Mouse (Mus musculus) megakaryocyte progenitor cell, adult 5-6 weeks (primary cell): ENCODE measurements around the gene Cracr2a. TPM values are rescaled to one million over a fixed set of nuclear protein-coding genes. Genes with fewer than 3 reads are reported as not detected.
"Not testable (repeated sequence)": the region's sequence is repeated elsewhere in the genome, so short reads cannot be mapped to it uniquely, and the experiment has no call there.

Experiments used
- ATAC-seq: replicated peaks from 2 replicates; pipeline ENCODE4 v1.8.0; 2016; ENCODE audit warnings: mild to moderate bottlenecking, moderate TSS enrichment, inconsistent platforms; ENCODE audit not compliant: poor library complexity
- total RNA-seq, 2 experiments: library from RNA; stranded (forward) in 1 of 2; stranded (reverse) in 1 of 2; fragments of 157-497, 149-512 nt in 1 of 2; fragments of 200-1000 nt in 1 of 2; gene quantifications; 2 replicates each; pipeline versions ENCODE4 v1.2.3 to v1.2.4; 2015 to 2017

Cracr2a gene
- total RNA-seq (2015), result 4.0 and 4.5 TPM in 2 replicates
- 6.2 and 10.3 TPM in 2 replicates for total RNA-seq (2017)

DNA sequence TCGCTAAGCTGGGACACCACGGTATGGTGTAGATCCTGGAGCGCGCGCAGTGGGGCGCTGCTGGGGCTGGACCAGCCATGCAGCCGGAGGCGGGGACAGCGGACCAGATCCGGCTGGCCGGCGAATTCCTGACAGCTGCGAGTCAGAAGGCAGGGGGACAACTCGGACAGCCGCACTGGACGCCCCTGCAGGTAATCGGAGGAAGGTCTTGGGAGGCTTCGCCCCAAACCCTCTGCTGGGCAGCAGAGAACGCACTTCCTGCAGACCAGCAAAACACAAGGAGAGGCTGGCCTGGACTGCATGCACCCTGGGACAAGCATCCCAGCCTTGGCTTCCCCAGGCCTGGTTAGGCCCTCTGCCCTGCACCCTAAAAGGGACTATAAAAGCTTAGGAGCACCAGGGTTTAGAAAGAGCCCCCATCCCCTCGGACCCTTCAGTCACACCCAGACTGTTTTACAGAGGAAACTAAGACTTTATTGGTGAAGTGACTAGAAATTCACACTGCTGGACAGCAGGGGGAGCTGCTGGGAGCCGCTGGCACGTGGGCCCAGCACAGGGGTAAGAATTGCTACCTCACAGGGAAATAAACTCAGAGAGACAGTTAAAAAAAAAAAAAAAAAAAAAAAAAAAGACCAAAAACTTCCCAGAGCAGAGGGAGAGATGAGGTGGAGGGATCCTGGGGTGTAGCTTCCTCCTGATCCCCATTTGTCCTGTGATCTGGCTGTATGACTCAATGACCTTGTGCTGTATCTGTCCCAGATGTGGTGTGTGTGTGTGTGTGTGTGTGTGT is at the start of gene Cracr2a:
Cracr2a (plus strand) TSS at position 108 of the 790 bp plus-strand sequence.
- peak; percentile 84 for ATAC-seq

DNA sequence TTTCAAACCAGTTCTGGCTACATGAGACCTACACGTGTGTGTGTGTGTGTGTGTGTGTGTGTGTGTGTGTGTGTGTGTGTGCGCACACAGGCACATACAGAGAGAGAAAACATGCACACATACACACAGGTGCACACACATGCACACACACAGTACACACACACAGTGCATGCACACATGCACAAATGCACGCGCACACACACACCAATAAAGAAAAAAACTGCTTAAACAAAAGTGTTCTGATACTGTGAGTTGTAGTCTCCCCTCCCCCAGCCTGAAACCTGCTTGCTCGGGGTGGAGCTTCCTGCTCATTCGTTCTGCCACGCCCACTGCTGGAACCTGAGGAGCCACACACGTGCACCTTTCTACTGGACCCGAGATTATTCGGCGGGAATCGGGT is 47.4 kb upstream of the Cracr2a start:
- ATAC-seq, result not testable (repeated sequence)

DNA sequence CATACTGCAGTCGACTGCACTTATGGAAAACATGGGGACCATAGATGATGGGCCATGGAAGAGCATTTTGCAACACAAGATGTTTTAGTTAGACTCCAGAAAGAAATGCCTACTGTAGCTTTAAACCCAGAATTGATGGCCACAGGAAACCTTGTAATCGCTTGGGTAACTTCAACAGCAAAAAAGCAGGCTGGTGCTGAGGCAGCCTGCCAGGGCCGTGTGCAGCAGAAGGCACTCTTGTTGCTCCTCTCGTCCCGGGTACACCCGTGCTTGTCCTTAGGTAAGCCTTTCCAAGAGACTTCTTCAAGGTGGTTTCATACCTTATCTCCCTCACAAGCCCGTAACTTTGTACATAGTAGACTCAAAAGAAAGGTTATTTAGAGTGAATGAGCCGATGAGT is 40.0 kb upstream of the Cracr2a start:
- ATAC-seq, result peak; percentile 56

DNA sequence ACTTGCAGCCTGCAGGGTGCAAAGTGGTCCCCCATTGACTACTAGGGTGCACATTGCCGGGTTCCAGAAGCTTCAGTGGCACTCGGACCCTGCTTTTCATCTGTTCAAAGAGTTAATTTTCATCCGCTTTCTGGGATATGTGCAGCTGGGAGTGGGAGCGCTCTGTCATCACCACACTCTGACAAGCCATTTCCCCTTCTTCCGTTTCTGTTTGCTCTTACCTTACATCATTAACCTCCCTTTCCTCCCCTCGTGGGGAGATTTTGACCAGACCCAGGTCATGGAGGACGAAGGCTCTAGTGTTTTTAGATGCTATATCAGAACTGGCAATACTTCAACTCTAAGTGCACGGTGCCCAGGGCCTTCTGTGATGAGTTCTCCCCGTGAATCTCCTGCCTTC is 38.8 kb upstream of the Cracr2a start:
- peak; percentile 62 for ATAC-seq

DNA sequence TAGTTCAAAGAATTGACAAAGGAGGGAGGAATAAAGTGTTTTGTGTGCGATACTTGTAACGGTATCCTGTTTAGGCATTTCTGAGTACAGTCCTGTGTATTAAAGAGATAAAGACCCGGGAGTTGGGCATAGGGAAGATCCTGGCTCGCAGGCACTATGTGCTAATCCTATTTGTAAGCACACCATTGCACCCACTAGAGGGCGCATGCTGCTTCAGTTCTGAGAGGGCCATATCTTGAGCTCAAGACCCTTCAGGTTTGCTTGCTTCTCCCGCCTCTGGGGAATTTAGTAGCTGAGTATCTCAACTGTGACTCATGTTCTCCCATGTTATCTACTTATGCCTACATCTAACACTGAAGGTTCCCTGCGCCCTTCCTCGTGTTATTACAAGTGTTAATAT is 36.7 kb upstream of the Cracr2a start:
- ATAC-seq, result peak; percentile 74

DNA sequence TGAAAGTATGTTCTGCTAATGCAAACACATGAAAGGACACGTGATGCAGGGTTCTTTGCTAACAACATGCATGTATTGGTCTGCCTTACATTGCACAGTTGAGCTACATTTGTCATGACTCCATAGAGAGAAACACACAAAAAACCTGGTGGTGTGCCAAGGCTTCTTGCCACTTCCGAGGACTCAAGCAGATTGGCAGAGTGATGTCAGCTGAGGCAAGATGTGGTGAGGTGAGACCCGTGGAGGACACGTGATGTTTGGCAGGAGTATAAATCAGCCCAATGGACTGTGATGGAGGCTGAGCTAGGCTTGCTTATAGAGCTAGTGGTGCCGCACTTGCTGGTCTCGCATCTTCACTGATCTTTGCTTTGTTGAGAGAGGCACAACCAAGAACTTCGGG is 32.5 kb upstream of the Cracr2a start:
- no peak for ATAC-seq

DNA sequence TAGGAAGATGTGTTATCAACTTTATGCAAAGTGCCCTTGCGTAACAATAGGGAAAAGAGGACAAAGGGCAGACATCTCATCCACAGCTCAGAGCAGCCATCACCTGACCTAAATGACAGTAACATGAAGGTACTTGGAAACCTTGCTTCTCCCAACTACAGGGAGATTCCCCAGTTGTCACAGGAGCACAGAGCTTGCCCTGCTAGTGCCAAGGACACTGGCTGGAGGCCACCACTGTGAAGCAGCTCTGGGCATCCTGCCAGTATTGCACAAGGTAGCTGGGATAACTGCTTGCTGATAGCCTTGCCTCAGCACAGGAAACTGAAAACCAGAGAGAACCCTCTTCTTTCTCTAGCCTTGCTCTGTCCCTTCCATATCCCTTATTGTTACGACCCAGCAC is 31.7 kb upstream of the Cracr2a start:
- peak; percentile 71 for ATAC-seq

DNA sequence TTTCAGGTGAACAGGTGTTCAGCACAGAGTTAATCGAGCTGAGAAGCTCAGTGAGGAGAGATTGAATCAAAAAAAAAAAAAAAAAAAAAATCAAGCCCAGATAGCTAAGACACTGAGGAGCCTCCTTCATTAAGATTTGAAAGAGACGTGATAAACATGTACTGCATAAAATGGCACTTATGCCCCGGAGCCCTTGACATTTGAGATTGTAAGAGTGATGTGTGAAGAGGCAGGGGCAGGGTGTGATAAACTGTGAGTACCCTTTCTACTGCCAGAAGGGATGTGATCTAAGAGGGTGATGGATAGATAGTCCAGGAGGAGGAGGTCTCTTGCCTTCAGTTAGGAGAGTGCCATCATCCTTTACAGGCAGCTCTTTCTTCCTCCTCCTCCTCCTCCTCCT is 30.9 kb upstream of the Cracr2a start:
- 0 out of 2 replicates have a peak, but pooled peaks have one; percentile 6 for ATAC-seq

DNA sequence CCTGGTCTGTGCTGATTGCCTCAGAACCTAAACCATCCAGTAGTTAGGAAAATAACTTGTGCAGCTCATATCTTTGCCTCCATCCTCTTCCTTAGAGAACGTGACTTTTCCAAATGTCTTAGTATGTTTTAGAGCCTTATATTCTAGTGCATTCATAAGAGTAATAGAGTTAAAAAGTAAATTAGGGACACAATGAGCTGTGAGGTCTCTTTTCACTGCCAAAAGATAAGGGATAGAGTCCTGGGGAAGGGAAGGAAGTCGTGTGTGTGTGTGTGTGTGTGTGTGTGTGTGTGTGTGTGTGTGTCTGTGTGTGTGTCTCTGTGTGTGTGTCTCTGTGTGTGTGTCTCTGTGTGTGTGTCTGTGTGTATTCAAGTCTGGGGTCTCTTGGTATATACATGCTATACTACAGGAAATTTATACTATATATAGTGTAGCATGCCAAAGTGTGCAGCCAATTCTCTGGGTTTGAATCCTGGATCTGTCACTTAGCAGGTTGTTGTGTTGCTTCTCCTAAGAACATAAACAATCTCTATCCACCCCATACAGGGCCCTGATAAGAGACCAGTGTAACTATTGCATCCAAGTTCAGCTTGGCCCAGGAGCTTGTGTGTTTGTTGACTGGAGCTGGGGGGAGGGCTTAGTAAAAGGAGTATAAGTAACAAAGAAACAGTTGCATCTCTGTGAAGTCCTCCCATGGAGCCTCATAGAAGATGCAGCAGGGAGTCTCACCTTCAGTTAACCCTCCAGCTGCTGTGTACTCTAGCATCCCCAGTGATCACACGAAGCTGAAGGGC is 29.5 kb upstream of the Cracr2a start:
- ATAC-seq, result peak; percentile 20

DNA sequence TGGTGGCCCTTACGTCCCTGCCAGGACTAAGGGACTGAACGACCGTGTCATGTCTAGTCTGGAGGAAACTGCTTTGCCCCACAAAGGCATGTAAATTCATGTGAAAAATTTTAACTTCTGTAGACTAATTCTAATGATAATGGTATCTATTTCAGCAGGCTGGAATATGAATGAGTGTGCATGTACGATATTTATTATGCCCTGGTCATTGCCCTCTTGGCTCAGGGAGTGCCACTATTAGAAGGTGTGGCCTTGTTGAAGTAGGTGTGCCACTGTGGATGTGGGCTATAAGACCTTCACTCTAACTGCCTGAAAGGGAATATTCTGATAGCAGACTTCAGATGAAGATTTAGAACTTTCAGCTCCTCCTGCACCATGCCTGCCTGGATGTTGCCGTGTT is 28.8 kb upstream of the Cracr2a start:
- ATAC-seq, result peak; percentile 38; the same call in 1 of the 2 replicates

DNA sequence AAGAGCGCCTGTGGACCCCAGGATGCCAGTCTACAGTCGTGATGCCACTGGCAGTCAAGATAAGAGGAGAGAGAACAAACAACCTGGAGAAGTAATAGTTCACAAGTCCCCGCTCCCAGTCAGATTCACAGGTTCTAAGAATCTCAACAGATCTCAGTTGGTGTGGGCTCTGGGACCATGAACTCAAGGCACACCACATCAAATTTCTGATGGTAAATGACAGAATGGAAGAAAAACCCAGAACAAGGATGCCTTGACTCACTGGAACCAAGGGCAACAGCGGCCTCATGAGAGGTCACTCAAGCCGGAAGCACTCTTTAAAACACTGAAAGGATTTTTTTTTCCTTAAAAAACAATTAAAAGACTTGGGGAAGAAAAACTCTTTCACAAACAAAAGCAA is 27.4 kb upstream of the Cracr2a start:
- no peak for ATAC-seq

DNA sequence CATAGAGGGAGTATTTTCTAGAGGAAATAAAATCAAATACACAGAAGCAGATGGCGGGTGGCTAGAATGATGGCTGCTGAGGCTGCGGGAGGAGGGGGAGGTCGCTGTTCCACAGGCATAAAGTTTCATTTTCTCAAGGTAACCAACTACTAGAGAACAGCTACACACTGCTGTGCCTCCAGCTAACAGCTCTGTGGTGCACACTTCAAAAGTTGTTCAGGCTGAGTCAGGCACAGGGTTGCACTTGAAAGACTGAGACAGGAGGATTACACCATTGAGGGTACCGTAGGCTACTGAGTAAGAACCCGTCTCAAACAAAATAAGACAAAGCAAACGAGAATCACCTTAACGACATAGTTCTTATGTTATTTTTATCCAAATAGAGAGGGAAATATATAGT is 24.1 kb upstream of the Cracr2a start:
- no peak for ATAC-seq

DNA sequence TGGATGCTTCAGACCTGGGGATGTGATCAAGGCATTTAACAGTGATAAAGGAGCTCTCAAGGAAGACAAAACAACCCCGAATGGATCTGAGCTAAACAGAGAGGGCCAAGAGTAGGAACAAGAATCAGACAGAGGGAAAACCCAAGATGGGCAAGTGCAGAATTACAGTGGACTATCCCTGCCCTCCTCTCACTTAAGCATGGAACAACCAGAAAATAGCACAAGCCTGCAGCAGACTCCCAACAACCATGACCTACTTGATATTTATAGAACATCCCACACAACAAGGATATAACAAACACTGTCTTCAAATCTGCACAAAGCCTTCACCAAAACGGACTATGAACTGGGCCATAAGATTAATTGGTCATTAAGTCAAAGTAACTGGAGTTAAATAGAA is 23.0 kb upstream of the Cracr2a start:
- ATAC-seq, result no peak

DNA sequence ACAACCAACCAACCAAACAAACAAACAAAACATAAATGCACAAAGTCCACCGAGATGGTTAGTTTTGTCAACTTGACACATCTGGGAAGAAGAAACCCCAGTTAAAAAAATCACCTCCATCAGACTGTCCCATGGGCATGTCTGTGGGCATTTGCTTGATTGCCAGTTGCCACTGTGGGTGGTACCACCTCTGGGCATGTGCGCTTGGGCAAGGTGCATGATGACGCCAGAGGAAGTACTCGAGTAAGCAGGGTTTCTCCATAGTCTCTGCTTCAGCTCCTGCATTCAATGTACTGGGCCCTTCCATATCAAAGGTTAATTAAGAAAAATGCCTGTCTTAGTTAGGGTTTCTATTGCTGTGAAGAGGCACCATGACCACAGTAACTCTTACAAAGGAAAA is 21.9 kb upstream of the Cracr2a start:
- ATAC-seq, result peak; percentile 84

DNA sequence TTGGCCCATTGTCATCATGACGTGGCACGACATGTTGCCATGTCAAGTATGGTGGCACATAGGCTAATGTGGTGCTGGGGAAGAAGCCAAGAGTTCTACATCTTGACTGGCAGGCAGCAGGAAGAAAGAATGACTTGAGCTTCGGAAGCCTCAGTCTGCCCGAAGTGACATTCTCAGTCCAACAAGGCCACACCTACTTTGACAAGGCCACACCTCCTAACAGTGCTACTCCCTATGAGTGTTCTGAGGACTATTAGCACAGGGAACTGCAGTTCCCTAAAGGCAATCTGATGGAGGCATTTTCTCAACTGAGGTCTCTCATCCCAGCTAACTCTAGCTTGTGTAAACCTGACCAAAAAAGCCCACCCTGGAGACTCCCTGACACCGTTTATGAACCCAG is 21.5 kb upstream of the Cracr2a start:
- ATAC-seq, result peak; percentile 53

DNA sequence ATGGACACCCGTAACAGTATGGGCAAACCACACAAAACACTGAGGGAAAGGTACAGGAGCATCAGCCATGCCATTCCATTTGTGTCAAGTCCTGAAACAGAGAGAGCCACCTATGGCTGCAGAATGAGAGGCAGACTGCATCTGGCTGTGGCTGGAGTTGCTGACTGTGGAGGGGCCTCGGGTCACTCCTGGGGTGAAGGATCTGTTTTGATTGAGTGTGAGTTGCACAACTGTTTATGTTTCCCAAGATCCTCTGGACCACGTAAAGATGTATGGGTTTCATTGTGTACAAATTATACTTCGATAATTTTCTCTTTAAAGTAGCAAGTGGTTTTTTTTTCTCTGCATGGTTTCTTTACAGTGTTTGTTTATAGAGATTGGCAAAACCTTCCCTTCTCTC is 20.6 kb upstream of the Cracr2a start:
- ATAC-seq, result no peak

DNA sequence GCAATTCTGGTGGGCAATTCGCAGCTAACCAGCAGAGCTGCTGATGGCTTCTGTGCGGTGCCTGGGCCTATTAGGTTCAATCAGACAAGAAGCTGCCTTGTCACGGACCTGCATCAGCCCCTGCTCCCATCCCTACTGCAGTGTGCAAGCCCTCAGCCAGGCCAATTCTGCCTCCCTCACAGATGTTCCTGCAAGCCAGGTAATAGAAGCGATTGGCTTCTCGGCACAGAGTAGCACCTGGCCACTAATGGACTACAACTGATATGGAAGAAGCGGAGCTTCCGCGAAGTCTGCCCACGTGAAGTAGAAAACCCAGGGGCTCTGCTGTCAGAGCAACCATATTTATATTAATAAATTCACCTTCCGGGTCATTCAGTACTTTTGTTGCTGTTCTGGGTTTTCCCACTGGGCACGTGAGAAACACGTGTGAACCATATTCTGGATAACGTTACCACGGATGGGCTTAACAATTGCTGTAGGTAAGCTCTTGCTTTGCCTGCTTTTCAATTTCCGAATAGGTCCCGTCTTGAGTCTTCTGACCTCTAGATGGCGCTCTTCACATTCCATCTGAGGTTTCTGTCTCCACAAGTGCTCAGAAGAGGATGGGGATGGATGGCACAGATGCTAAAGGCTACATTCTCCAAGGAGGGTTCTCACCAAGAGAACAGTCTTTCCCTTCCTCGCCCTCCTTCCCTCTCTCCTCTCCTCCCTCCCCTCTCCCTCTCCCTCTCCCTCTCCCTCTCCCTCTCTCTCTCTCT is 19.3 kb upstream of the Cracr2a start:
- ATAC-seq, result peak; percentile 81

DNA sequence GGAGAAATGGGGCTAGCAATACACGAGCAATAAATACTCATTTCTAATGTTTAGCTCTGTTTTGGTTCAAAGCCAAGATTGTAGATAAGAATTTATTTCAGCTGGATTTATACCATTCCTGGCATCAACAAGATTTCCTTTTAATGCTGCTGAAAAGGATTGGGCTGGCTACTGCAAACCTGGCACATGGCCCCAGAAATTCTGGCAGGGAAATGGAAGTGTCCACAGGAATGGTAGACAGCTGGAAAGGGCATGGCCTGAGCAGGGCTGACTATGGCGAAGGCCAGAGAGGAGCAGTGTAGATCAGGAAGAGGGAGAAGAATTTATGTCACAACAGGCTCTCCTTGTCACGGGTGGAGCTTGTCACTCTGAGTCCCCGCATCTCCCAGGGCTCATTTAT is 14.5 kb upstream of the Cracr2a start:
- ATAC-seq, result no peak

DNA sequence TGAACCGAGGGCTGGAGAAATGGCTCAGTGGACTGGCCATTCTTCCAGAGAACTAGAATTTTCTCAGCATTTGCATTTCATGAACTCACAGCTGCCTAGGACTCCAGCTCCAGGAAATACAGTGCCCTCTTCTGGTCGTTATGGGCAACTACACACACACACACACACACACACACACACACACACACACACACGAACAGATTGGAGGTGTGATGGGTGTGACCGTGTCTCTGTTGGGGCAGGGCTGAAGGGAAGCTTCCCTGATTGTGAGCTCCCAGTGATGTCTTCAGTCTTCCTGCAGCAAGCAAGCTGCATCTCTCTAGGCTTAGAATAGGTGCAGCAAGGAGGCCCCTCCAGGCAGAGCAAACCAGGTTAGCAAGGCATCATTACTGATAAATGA is 8.2 kb upstream of the Cracr2a start:
- no peak for ATAC-seq

DNA sequence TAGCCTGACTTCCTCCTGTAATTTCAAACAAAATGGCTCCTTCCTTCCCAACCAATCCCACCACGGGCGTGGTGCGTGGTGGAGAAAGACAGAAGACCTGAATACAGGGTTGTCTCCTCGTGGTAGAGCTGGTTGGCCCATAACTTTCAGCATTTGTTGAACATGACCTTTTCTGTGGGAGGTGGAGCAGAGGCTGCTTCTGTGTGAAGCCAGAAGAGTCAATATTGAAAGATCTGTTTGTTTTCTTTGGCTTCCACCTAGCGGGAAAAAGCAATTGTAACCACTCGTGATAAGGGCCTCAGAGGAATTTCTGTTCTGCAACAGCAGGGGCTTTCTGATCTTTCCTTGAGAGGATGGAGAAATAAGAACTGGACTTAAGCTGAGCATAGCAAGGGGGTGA is 5.6 kb upstream of the Cracr2a start:
- ATAC-seq, result no peak

DNA sequence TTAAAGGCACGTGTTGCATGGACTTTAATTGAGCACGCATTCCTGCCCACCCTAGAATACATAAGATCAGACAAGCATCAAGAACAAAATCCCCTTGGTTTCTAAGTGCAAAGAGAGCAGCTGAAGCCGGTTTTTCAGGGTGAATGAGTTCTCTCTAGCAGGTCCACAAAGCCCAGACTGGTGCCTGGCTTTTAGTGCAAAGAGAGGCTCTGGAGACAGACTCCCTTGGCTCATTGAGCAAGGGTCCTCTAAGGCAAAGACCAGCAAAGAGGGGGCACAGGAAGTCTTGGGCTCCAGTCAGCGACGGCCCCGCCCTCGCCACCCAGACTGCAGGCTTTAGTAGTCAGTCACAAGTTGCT is 287 bp upstream of the Cracr2a start:
- ATAC-seq, result no peak

DNA sequence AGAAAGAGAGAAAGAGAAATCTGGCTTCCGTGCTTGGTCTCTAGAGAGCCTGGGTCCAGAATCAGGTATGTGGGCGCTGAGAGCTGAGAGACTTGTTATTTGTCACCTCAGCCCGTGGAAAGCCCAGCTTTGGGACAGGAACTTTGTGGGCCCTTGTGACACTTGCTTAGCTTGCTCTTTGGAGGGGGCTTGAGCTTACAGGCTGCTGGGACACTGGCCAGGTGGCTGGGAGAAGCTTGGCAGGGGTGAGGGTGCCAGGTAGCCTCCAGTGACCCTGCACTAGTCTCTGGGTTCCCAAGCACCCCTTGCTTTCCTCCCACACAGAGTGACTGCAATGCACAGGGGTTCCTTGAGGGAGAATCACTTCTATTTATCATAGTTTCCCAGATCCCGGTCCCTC is 2.4 kb downstream of the Cracr2a start:
- ATAC-seq, result no peak
